Mouse (Mus musculus) kidney, postnatal 0 days (tissue): ENCODE measurements around the gene Nt5c3b. TPM values are rescaled to one million over a fixed set of nuclear protein-coding genes. Genes with fewer than 3 reads are reported as not detected.

Experiments used
- ATAC-seq: fragments of 200-750 bp; cut with Nextera tagmentation; replicated peaks from 2 replicates; pipeline ENCODE4 v1.8.0; 2017; ENCODE audit warnings: low read depth, moderate number of reproducible peaks, moderate TSS enrichment, moderate library complexity; ENCODE audit not compliant: low FRiP score
- DNase-seq: peaks from one replicate; pipeline ENCODE4 v3.0.0-alpha.2; 2016; ENCODE audit warnings: low spot score
- H3K27ac ChIP-seq: fragments of 300-500 bp; sonication (generic); 2 replicates; pipeline ENCODE4 v1.5.1; 2014; ENCODE audit warnings: mild to moderate bottlenecking
- H3K27me3 ChIP-seq: fragments of 300-500 bp; sonication (generic); 2 replicates; pipeline ENCODE4 v1.6.1; 2014; ENCODE audit warnings: low read length, mixed read lengths; ENCODE audit not compliant: insufficient read depth
- H3K36me3 ChIP-seq: fragments of 300-500 bp; sonication (generic); 2 replicates; pipeline ENCODE4 v1.6.1; 2014; ENCODE audit warnings: low read length, mixed read lengths; ENCODE audit not compliant: insufficient read depth
- H3K4me1 ChIP-seq: fragments of 300-500 bp; sonication (generic); replicated peaks from 2 replicates; pipeline ENCODE4 v1.6.1; 2014; ENCODE audit warnings: antibody characterized with exemption, low read length, mixed read lengths; ENCODE audit not compliant: insufficient read depth
- H3K4me2 ChIP-seq: fragments of 300-500 bp; sonication (generic); 2 replicates; pipeline ENCODE4 v1.6.1; 2014; ENCODE audit warnings: mild to moderate bottlenecking, low read length, moderate library complexity, mixed read lengths
- H3K4me3 ChIP-seq: fragments of 300-500 bp; sonication (generic); replicated peaks from 2 replicates; pipeline ENCODE4 v1.5.1; 2014; ENCODE audit warnings: low read depth, low read length
- H3K9ac ChIP-seq: fragments of 300-500 bp; sonication (generic); 2 replicates; pipeline ENCODE4 v1.6.1; 2014; ENCODE audit warnings: low read depth, low read length
- H3K9me3 ChIP-seq: fragments of 300-500 bp; sonication (generic); replicated peaks from 2 replicates; pipeline ENCODE4 v1.6.1; 2016; ENCODE audit warnings: low read length, inconsistent platforms, mixed read lengths
- CTCF ChIP-seq: IDR thresholded peaks from 2 replicates; pipeline ENCODE4 v1.5.1; 2016; ENCODE audit warnings: antibody characterized with exemption, low read depth, mild to moderate bottlenecking, moderate library complexity
- WGBS: fragments of 180-500 bp; shearing (Covaris S2); extraction: QIAGEN DNeasy Blood & Tissue Kit; methylation state at CpG from one replicate; pipeline ENCODE4 v1.1.7; 2014; 5-methylcytosine and 5-hydroxymethylcytosine counted together
- polyA plus RNA-seq: library from polyadenylated mRNA; unstranded; fragments of >200 nt; fragmentation: Nextera tagmentation; extraction: Ambion mirVana; gene quantifications from 2 replicates; pipeline ENCODE4 v1.2.1, GENCODE M21; 2015

Gene Nt5c3b
- polyA plus RNA-seq, 1 experiment from 2014 or later = 98.6 TPM

DNA sequence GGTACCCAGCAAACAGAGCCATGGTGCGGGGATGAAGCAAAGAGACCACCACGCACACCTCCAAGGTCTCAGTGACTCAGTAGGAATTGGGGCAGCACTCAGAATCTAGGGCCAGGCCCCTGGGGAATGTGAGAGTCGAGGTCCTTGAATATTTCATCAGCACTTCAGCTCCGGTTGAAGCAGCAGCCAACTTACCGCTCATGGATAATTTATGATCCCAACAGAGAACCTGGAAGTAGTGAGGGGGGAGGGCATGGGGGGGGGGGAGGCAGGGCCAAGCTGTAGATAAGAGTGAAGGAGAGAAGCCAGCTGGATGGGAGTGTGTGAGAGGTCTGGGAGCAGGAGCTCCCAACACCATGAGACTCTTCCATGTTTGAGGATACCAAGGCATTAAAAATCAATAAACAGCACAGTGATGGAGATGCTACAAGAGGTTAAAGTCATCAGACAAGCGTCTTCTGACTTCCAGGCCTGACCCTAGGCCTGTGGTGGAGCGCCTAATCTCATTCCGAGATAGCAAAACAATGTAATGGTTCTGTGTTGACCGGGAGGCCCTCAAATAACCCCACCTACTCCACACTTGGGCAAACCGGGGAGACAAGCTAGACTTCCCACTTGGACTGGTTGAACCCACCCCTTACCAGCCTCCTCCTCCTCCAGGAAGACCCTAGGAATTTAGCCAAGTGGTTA is 38.0 kb downstream of the Nt5c3b start:
- DNase-seq (no peak), ATAC-seq (no peak)
- 49% methylated on average over 10 of the region's 10 CpGs for WGBS
- TF ChIP-seq CTCF = no peak
- Histone ChIP-seq H3K4me1 (0 out of 2 replicates have a peak, but pooled peaks cover 3% of the 10 kb centered on the region), H3K4me2 (no peak overlapping the region), H3K9ac (no peak overlapping the region), H3K27ac (0 out of 2 replicates have a peak overlapping the region, but pooled peaks have one; percentile 31), H3K9me3 (no peaks in the 10 kb centered on the region), H3K36me3 (0 out of 2 replicates have a peak, but pooled peaks cover 3% of the 10 kb centered on the region), H3K27me3 (no peaks in the 10 kb centered on the region), H3K4me3 (no peak overlapping the region)

DNA sequence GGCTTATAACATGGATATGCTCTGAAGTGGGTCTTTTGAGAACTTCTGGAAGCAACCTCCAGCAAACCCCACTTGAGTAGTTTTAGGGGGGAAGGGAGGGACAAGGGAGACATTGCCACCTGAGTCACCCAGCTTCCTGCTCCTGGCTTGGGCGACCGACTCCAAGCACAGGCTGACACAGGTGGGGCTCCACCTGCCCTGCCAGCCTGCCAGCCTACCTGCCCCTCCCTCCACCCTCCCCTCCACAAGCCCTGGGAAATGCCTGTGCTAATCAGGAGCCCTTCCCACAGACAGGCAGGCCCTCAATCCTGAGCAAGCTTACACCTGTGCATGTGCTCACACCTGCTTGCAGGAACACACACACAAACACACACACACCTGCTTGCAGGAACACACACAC is 38.9 kb downstream of the Nt5c3b start:
- no peak overlapping the region for H3K4me2 ChIP-seq
- DNase-seq (no peak), ATAC-seq (no peak)
- 0 out of 2 replicates have a peak, but pooled peaks cover 3% of the 10 kb centered on the region for H3K4me1 ChIP-seq
- TF ChIP-seq CTCF = no peak
- WGBS = 68% methylated on average over 2 of the region's 2 CpGs
- no peak overlapping the region for H3K9ac ChIP-seq
- H3K27me3 ChIP-seq = no peaks in the 10 kb centered on the region
- no peaks in the 10 kb centered on the region for H3K9me3 ChIP-seq
- no peak overlapping the region for H3K27ac ChIP-seq
- no peak overlapping the region for H3K4me3 ChIP-seq
- 0 out of 2 replicates have a peak, but pooled peaks cover 3% of the 10 kb centered on the region for H3K36me3 ChIP-seq

DNA sequence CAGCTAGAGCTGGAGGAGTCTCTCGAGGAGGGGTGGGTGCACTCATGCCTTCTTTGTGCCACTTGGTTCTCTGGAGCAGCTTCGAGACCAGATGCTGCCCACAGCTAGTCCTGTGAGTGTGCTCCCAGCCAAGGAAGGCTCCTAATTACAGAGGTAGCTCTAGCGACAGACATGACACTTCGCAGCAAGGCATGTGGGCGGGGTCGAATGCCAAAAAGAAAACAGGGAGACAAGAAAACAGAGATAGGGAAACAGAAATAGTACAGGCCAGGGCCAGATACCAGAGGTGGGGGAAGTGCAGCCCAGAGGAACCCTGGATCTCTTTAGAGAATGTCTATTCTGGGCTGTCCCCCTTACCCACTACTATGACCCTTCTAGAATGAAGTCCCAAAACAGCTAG is 39.4 kb downstream of the Nt5c3b start:
- Histone ChIP-seq H3K27ac (no peak overlapping the region), H3K4me3 (no peak overlapping the region), H3K4me1 (0 out of 2 replicates have a peak, but pooled peaks cover 3% of the 10 kb centered on the region), H3K36me3 (0 out of 2 replicates have a peak, but pooled peaks cover 3% of the 10 kb centered on the region), H3K9me3 (no peaks in the 10 kb centered on the region), H3K27me3 (no peaks in the 10 kb centered on the region), H3K4me2 (no peak overlapping the region), H3K9ac (no peak overlapping the region)
- TF ChIP-seq CTCF = no peak
- DNase-seq = no peak
- ATAC-seq = no peak
- 29% methylated on average over 6 of the region's 6 CpGs for WGBS

GRCm38 (mm10) chr11:100400842-100401241 is 40.8 kb downstream of the Nt5c3b start:
- no peak for TF ChIP-seq CTCF
- Histone ChIP-seq H3K27me3 (no peaks in the 10 kb centered on the region), H3K4me2 (no peak overlapping the region), H3K36me3 (no peaks in the 10 kb centered on the region), H3K9ac (no peak overlapping the region), H3K4me1 (peaks cover 6% of the 10 kb centered on the region), H3K27ac (no peak overlapping the region), H3K9me3 (no peaks in the 10 kb centered on the region), H3K4me3 (no peak overlapping the region)
- ATAC-seq (no peak), DNase-seq (no peak)
- 75% methylated on average over 6 of the region's 6 CpGs for WGBS

DNA sequence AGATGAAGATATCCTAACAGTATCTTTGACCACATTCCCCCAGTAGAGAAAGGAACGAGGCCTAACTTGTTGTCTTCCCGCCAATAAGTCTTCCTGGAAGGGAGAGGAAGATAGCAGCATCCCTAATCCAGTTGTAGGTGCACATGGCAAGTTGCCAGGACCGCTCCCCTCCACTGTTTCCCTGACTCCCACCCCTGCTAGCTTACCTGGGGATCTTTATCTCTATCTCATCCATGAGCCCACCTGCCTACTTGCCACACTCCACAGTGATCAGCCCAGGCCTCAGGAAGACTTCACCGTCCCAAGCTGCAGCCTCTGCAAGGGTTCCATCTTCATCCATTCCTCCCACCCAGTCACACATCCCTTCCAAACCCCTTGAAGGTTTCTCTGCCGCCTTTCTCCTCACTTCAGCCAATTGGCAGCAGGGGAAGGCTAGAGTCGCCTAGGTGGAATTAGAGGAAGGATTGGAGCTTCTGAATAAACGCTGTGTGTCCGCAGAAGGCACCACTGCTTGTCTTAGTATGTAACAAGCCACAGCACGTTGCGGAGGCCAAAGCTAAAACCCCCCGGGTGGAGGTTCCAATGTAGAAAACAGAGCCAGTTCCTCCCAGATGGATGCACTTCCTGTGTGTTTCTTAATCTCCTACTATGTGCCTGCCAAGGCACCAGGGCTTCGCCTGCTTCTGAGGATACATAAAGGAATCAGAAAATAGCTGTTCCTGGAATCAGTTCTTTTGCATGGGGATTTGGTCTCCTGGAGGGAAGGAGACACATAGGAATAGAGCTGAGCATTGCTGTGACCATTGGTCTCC is 41.7 kb downstream of the Nt5c3b start:
- Histone ChIP-seq H3K9ac (no peak overlapping the region), H3K4me1 (peaks cover 15% of the 10 kb centered on the region), H3K27me3 (no peaks in the 10 kb centered on the region), H3K9me3 (no peaks in the 10 kb centered on the region), H3K4me3 (no peak overlapping the region), H3K4me2 (no peak overlapping the region), H3K36me3 (no peaks in the 10 kb centered on the region), H3K27ac (no peak overlapping the region)
- 74% methylated on average over 12 of the region's 12 CpGs for WGBS
- ATAC-seq = no peak
- no peak for DNase-seq
- no peak for TF ChIP-seq CTCF

DNA sequence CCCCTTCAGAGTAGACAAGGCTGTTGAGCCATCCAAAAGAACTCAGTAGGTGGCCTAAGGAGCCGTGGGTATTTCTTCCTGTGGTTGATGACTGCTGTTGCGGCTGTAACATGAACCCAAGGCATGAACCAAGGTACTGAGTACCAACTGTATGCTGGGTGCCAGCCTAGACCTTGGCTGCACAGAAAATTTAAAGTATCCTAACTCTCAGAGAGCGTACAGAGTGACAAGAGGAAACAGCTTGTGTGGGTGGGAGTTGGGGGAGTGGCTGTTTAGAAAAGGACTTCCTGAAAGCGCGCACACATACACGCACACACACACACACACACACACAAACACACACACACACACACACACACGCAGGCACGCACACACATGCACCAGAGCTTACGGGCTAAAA is 42.3 kb downstream of the Nt5c3b start:
- no peak for DNase-seq
- H3K4me3 ChIP-seq = no peak overlapping the region
- no peaks in the 10 kb centered on the region for H3K27me3 ChIP-seq
- no peak for TF ChIP-seq CTCF
- no peak overlapping the region for H3K4me2 ChIP-seq
- peaks cover 20% of the 10 kb centered on the region for H3K4me1 ChIP-seq
- no peak overlapping the region for H3K9ac ChIP-seq
- WGBS = 62% methylated on average over 9 of the region's 9 CpGs
- H3K27ac ChIP-seq = no peak overlapping the region
- no peaks in the 10 kb centered on the region for H3K9me3 ChIP-seq
- H3K36me3 ChIP-seq = no peaks in the 10 kb centered on the region
- no peak for ATAC-seq
